ENCODE assay signal across 9 mouse cellular contexts in the genomic region with DNA sequence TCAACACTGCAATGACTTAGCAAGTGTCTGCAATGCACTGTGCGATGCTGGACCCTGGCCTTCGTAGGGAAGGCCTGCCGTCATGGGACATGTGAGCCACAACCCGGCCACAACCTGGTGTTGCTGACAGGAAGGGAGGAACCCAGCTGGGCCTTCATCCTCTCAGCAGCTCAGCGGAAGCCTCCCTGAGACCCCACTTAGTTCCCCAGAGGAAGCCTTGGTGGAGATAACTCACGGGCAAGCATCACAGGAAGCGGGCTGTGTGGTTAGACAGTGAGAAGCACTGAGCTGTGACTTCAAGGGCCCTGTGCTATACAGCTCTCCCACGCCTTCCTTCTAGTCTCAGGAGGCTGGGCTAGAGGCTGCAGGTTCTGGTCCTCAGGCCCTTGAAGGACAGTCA. TPM values are rescaled to one million over a fixed set of nuclear protein-coding genes. Genes with fewer than 3 reads are reported as not detected.
DNase-seq lines count a peak whose midpoint lies in the region; ATAC-seq and TF ChIP-seq lines count a peak whose summit lies in the region.
"Had no signal": no experiment of that assay in that cellular context is flagged by ENCODE, and none has a peak within 500 bp of the region (broad histone marks: within the 10 kb centered on the region; RNA-seq: fewer than 3 reads in every experiment).

No protein-coding gene starts in this region.

- no peak for TF ChIP-seq POLR2A in bone marrow, adult 2 months (IDR thresholded peaks at IDR 0.05; ENCODE audit: borderline replicate concordance, control insufficient read depth, low read depth, low read length)

- 16% methylated on average over 8 of the region's 8 CpGs for WGBS in bone marrow, adult 2 months

- peaks cover 9% of the 10 kb centered on the region for H3K4me1 ChIP-seq in bone marrow, adult 2 months (ENCODE audit: control insufficient read depth, insufficient read depth, low read length)

- DNase-seq in spleen, postnatal 4 days (ENCODE audit: low spot score in 2 of 2), result peak; percentile 60 to 77
- DNase-seq in urinary bladder, adult 2 months (ENCODE audit: low spot score), result no peak
- no peak for DNase-seq in cerebellum, adult 9-11 months
- DNase-seq in left cerebral cortex, adult 9 months (ENCODE audit: low spot score in 2 of 2), result no peak
- DNase-seq: cerebellum, adult 9-10 months; lung, embryonic 14.5 days had no signal

- no peak overlapping the region for H3K4me3 ChIP-seq in bone marrow, adult 2 months (replicated peaks; ENCODE audit: control insufficient read depth, low read depth, low read length)

- TF ChIP-seq CTCF in bone marrow, adult 2 months (IDR thresholded peaks at IDR 0.05; ENCODE audit: control insufficient read depth, insufficient read depth, low read length), result no peak

- peak; percentile 95 for ATAC-seq in CD4-positive, CD25-positive, alpha-beta regulatory T cell, adult 4 months
- peak; percentile 96 for ATAC-seq in megakaryocyte, adult 5-6 weeks (ENCODE audit: poor library complexity, severe bottlenecking)

- H3K27ac ChIP-seq in bone marrow, adult 2 months (ENCODE audit: control insufficient read depth, insufficient read depth, low read depth, low read length, poor library complexity), result peak overlapping the region; percentile 44

RNA-seq across cellular contexts. Expression of a gene that starts 18.5 kb away (rescaled TPM):
- polyA plus RNA-seq in CD4-positive, CD25-positive, alpha-beta regulatory T cell, adult 4 months (2017; shearing (Covaris generic)), result 10 to 100 TPM in 1 of 2 experiments, 1 to 10 TPM in 1; 5.7 to 10.5 TPM
- polyA plus RNA-seq in bone marrow, adult 2 months (2011; ENCODE audit: insufficient read depth, insufficient read length, low replicate concordance, missing spikeins), result 55.3 and 57.2 TPM in 2 replicates
- total RNA-seq in megakaryocyte, adult 5-6 weeks (2015), result 3.5 and 6.2 TPM in 2 replicates
- 1.8 and 4.2 TPM in 2 replicates for total RNA-seq in megakaryocyte, adult 5-6 weeks (2017)
- polyA plus RNA-seq in urinary bladder, adult 2 months (2012; rRNA removed), result 97.3 and 135 TPM in 2 replicates

RNA-seq across cellular contexts. Expression of a gene that starts 22.9 kb away (rescaled TPM):
- polyA plus RNA-seq in CD4-positive, CD25-positive, alpha-beta regulatory T cell, adult 4 months (2017; shearing (Covaris generic)), result 100 to 1,000 TPM in 1 of 2 experiments, 10 to 100 TPM in 1; 63.9 to 105 TPM
- polyA plus RNA-seq in bone marrow, adult 2 months (2011; ENCODE audit: insufficient read depth, insufficient read length, low replicate concordance, missing spikeins), result 4.4 and 11.8 TPM in 2 replicates
- 3.6 and 4.2 TPM in 2 replicates for total RNA-seq in megakaryocyte, adult 5-6 weeks (2015)
- total RNA-seq in megakaryocyte, adult 5-6 weeks (2017), result 9.6 and 11.4 TPM in 2 replicates
- 14.7 and 20.5 TPM in 2 replicates for polyA plus RNA-seq in urinary bladder, adult 2 months (2012; rRNA removed)

RNA-seq across cellular contexts. Expression of a gene that starts 36.9 kb away (rescaled TPM):
- 100 to 1,000 TPM; 283 to 390 TPM for polyA plus RNA-seq in CD4-positive, CD25-positive, alpha-beta regulatory T cell, adult 4 months (2017; shearing (Covaris generic))
- 72.6 and 139 TPM in 2 replicates for polyA plus RNA-seq in bone marrow, adult 2 months (2011; ENCODE audit: insufficient read depth, insufficient read length, low replicate concordance, missing spikeins)
- total RNA-seq in megakaryocyte, adult 5-6 weeks (2015), result 309 and 324 TPM in 2 replicates
- 275 and 304 TPM in 2 replicates for total RNA-seq in megakaryocyte, adult 5-6 weeks (2017)
- 6.5 and 6.6 TPM in 2 replicates for polyA plus RNA-seq in urinary bladder, adult 2 months (2012; rRNA removed)

RNA-seq across cellular contexts. Expression of a gene that starts 55.3 kb away (rescaled TPM):
- 1 to 10 TPM; 5.7 to 7.7 TPM for polyA plus RNA-seq in CD4-positive, CD25-positive, alpha-beta regulatory T cell, adult 4 months (2017; shearing (Covaris generic))
- polyA plus RNA-seq in bone marrow, adult 2 months (2011; ENCODE audit: insufficient read depth, insufficient read length, low replicate concordance, missing spikeins), result 0.84 and 5.2 TPM in 2 replicates
- total RNA-seq in megakaryocyte, adult 5-6 weeks (2015), result 0.16 and 4.0 TPM in 2 replicates
- total RNA-seq in megakaryocyte, adult 5-6 weeks (2017), result 1.8 and 2.3 TPM in 2 replicates
- polyA plus RNA-seq in urinary bladder, adult 2 months (2012; rRNA removed), result 5.5 and 5.6 TPM in 2 replicates

Comparison
In these comparisons a context has a peak if more than half of its experiments do, and no peak if none do; other contexts are left out.
1. DNase-seq: peak in spleen, postnatal 4 days (2 of 2); none in urinary bladder, adult 2 months (single experiment), cerebellum, adult 9-11 months (single experiment) and left cerebral cortex, adult 9 months (0 of 2).